Mouse (Mus musculus): ENCODE measurements around the gene Etnppl.

Etnppl gene

GRCm38 (mm10) chr3:130617439-130617898 lies at the start of gene Etnppl:
Etnppl (plus strand) TSS chr3:130617448.
- no peak for DNase-seq

GRCm38 (mm10) chr3:130568331-130569095 lies 48.7 kb upstream of the Etnppl start:
- DNase-seq = no peak

- DNase-seq = no peak
These were observed 44.0 kb upstream of the Etnppl start for GRCm38 (mm10) chr3:130573243-130573642.

GRCm38 (mm10) chr3:130574652-130575051 lies 42.6 kb upstream of the Etnppl start:
- DNase-seq = no peak

- DNase-seq = no peak
These were observed 40.6 kb upstream of the Etnppl start for GRCm38 (mm10) chr3:130576683-130577082.

- DNase-seq = no peak
These were observed 37.7 kb upstream of the Etnppl start for GRCm38 (mm10) chr3:130579501-130579900.

- DNase-seq = no peak
These were observed 35.7 kb upstream of the Etnppl start for GRCm38 (mm10) chr3:130581577-130581976.

GRCm38 (mm10) chr3:130582903-130583664 lies 34.2 kb upstream of the Etnppl start:
- no peak for DNase-seq

GRCm38 (mm10) chr3:130584007-130584406 lies 33.2 kb upstream of the Etnppl start:
- DNase-seq = no peak

- no peak for DNase-seq
These were observed 22.2 kb upstream of the Etnppl start for GRCm38 (mm10) chr3:130595050-130595449.

- no peak for DNase-seq
These were observed 15.8 kb upstream of the Etnppl start for GRCm38 (mm10) chr3:130601491-130601890.

- DNase-seq = peak; percentile 11
These were observed 9.3 kb upstream of the Etnppl start for GRCm38 (mm10) chr3:130607924-130608323.

- DNase-seq = no peak
These were observed 2.8 kb upstream of the Etnppl start for GRCm38 (mm10) chr3:130614444-130614843.

GRCm38 (mm10) chr3:130615625-130616024 lies 1.6 kb upstream of the Etnppl start:
- no peak for DNase-seq

GRCm38 (mm10) chr3:130620517-130621146 lies 3.4 kb downstream of the Etnppl start:
- no peak for DNase-seq

- no peak for DNase-seq
These were observed 11.1 kb downstream of the Etnppl start for GRCm38 (mm10) chr3:130628358-130628757.

GRCm38 (mm10) chr3:130633859-130634258 lies 16.6 kb downstream of the Etnppl start:
- peak; percentile 9 for DNase-seq

GRCm38 (mm10) chr3:130646110-130646810 lies 29.0 kb downstream of the Etnppl start:
- no peak for DNase-seq

- DNase-seq = no peak
These were observed 32.3 kb downstream of the Etnppl start for GRCm38 (mm10) chr3:130649569-130649968.

GRCm38 (mm10) chr3:130660619-130661018 lies 43.4 kb downstream of the Etnppl start:
- DNase-seq = peak; percentile 52

- no peak for DNase-seq
These were observed 45.2 kb downstream of the Etnppl start for GRCm38 (mm10) chr3:130662496-130662895.

GRCm38 (mm10) chr3:130671291-130671690 lies 54.0 kb downstream of the Etnppl start:
- DNase-seq = no peak
